Mouse (Mus musculus) forebrain, embryonic 10.5 days (tissue): ENCODE data around the gene Tex16. TPM values are rescaled to one million over a fixed set of nuclear protein-coding genes. Genes with fewer than 3 reads are reported as not detected.

Experiments used
- DNase-seq: peaks from one replicate; pipeline ENCODE4 v3.0.0-alpha.2; 2017; ENCODE audit warnings: low spot score; ENCODE audit errors: extremely low spot score
- H3K27ac ChIP-seq: fragments of 300-500 bp; sonication (generic); 2 replicates; pipeline ENCODE4 v1.5.1; 2016; ENCODE audit warnings: mild to moderate bottlenecking
- H3K27me3 ChIP-seq: fragments of 300-500 bp; sonication (generic); 2 replicates; pipeline ENCODE4 v1.6.1; 2016; ENCODE audit warnings: mild to moderate bottlenecking; ENCODE audit not compliant: poor library complexity, severe bottlenecking
- H3K36me3 ChIP-seq: fragments of 300-500 bp; sonication (generic); replicated peaks from 2 replicates; pipeline ENCODE4 v1.6.1; 2016; ENCODE audit warnings: mild to moderate bottlenecking, moderate library complexity
- H3K4me1 ChIP-seq: fragments of 300-500 bp; sonication (generic); 2 replicates; pipeline ENCODE4 v1.6.1; 2016
- H3K4me3 ChIP-seq: fragments of 300-500 bp; sonication (generic); 2 replicates; pipeline ENCODE4 v1.5.1; 2016; ENCODE audit warnings: mild to moderate bottlenecking, moderate library complexity
- H3K9me3 ChIP-seq: fragments of 300-500 bp; sonication (generic); 2 replicates; pipeline ENCODE4 v1.6.1; 2016; ENCODE audit warnings: mild to moderate bottlenecking, moderate library complexity
- WGBS: fragments of 180-500 bp; shearing (Covaris S2); methylation state at CpG from one replicate; pipeline ENCODE4 v1.1.7; 2016; 5-methylcytosine and 5-hydroxymethylcytosine counted together
- polyA plus RNA-seq: library from polyadenylated mRNA; unstranded; fragments of >200 nt; fragmentation: Nextera tagmentation; extraction: Ambion mirVana; gene quantifications from 2 replicates; pipeline ENCODE4 v1.2.1, GENCODE M21; 2016

Gene Tex16
- 0.53 and 1.8 TPM in 2 replicates for polyA plus RNA-seq

GRCm38 (mm10) chrX:112010707-112011106 is at the start of gene Tex16:
TSS of gene Tex16 (plus strand) at chrX:112011007.
- Histone ChIP-seq H3K36me3 (no peaks in the 10 kb centered on the region), H3K4me3 (no peak within 1 kb of the TSS), H3K4me1 (no peaks in the 10 kb centered on the region), H3K27me3 (no peaks in the 10 kb centered on the region), H3K27ac (no peak within 1 kb of the TSS), H3K9me3 (no peaks in the 10 kb centered on the region)
- DNase-seq, result no peak

- Histone ChIP-seq H3K4me1 (no peaks in the 10 kb centered on the region), H3K36me3 (no peaks in the 10 kb centered on the region), H3K9me3 (no peaks in the 10 kb centered on the region), H3K27me3 (no peaks in the 10 kb centered on the region), H3K4me3 (no peak overlapping the region), H3K27ac (no peak overlapping the region)
- 53% methylated on average over 1 of the region's 1 CpGs for WGBS
- DNase-seq, result no peak
Observed at GRCm38 (mm10) chrX:111999661-112000060, 11.1 kb upstream of the Tex16 start.

Other genes with a start within 250 kb of the Tex16 start
- 0.63 and 1.0 TPM in 2 replicates for gene Gm45194, start 119.6 kb upstream of the Tex16 start, polyA plus RNA-seq
- gene 4933403O08Rik, start 228.0 kb downstream of the Tex16 start, polyA plus RNA-seq, result 0.10 TPM in 1 of 2 replicates, not detected in the other